Mouse (Mus musculus) intestine, embryonic 16.5 days (tissue): ENCODE measurements around the gene 1700028P14Rik. TPM values are rescaled to one million over a fixed set of nuclear protein-coding genes. Genes with fewer than 3 reads are reported as not detected.

ENCODE experiments used
- ATAC-seq: fragments of 200-750 bp; cut with Nextera tagmentation; 2 replicates; pipeline ENCODE4 v1.8.0; 2017; ENCODE audit warnings: moderate TSS enrichment, moderate library complexity
- H3K27ac ChIP-seq: fragments of 300-500 bp; sonication (generic); 2 replicates; pipeline ENCODE4 v1.5.1; 2014; ENCODE audit warnings: mild to moderate bottlenecking, low read length
- H3K27me3 ChIP-seq: fragments of 300-500 bp; sonication (generic); replicated peaks from 2 replicates; pipeline ENCODE4 v1.6.1; 2014; ENCODE audit warnings: low read length, control low read depth, mixed read lengths; ENCODE audit not compliant: control insufficient read depth, insufficient read depth
- H3K36me3 ChIP-seq: fragments of 300-500 bp; sonication (generic); 2 replicates; pipeline ENCODE4 v1.6.1; 2014; ENCODE audit warnings: low read length, control low read depth; ENCODE audit not compliant: control insufficient read depth, insufficient read depth
- H3K4me1 ChIP-seq: fragments of 300-500 bp; sonication (generic); 2 replicates; pipeline ENCODE4 v1.6.1; 2014; ENCODE audit warnings: low read length, control low read depth, mixed read lengths; ENCODE audit not compliant: control insufficient read depth, insufficient read depth
- H3K4me2 ChIP-seq: fragments of 300-500 bp; sonication (generic); 2 replicates; pipeline ENCODE4 v1.6.1; 2014; ENCODE audit warnings: low read depth, low read length, control low read depth
- H3K4me3 ChIP-seq: fragments of 300-500 bp; sonication (generic); 2 replicates; pipeline ENCODE4 v1.5.1; 2014; ENCODE audit warnings: mild to moderate bottlenecking, low read length
- H3K9ac ChIP-seq: fragments of 300-500 bp; sonication (generic); 2 replicates; pipeline ENCODE4 v1.6.1; 2014; ENCODE audit warnings: low read depth, low read length
- H3K9me3 ChIP-seq: fragments of 300-500 bp; sonication (generic); 2 replicates; pipeline ENCODE4 v1.6.1; 2016; ENCODE audit warnings: low read length, control low read depth; ENCODE audit not compliant: control insufficient read depth
- WGBS: fragments of 180-500 bp; shearing (Covaris S2); extraction: QIAGEN DNeasy Blood & Tissue Kit; methylation state at CpG from one replicate; pipeline ENCODE4 v1.1.7; 2014; 5-methylcytosine and 5-hydroxymethylcytosine counted together
- polyA plus RNA-seq: library from polyadenylated mRNA; unstranded; fragments of >200 nt; fragmentation: Nextera tagmentation; extraction: Ambion mirVana; gene quantifications from 2 replicates; pipeline ENCODE4 v1.2.1, GENCODE M21; 2015

The 1700028P14Rik gene
- polyA plus RNA-seq, 1 experiment from 2014 or later, result not detected

GRCm38 (mm10) chr19:23520629-23521028 lies 132.0 kb downstream of the 1700028P14Rik start:
- H3K27ac ChIP-seq, result no peak overlapping the region
- no peak overlapping the region for H3K4me3 ChIP-seq
- no peaks in the 10 kb centered on the region for H3K9me3 ChIP-seq
- H3K36me3 ChIP-seq, result no peaks in the 10 kb centered on the region
- H3K27me3 ChIP-seq, result no peaks in the 10 kb centered on the region
- H3K4me1 ChIP-seq, result no peaks in the 10 kb centered on the region
- no peak overlapping the region for H3K4me2 ChIP-seq
- ATAC-seq, result no peak
- 71% methylated on average over 5 of the region's 5 CpGs for WGBS
- no peak overlapping the region for H3K9ac ChIP-seq

DNA sequence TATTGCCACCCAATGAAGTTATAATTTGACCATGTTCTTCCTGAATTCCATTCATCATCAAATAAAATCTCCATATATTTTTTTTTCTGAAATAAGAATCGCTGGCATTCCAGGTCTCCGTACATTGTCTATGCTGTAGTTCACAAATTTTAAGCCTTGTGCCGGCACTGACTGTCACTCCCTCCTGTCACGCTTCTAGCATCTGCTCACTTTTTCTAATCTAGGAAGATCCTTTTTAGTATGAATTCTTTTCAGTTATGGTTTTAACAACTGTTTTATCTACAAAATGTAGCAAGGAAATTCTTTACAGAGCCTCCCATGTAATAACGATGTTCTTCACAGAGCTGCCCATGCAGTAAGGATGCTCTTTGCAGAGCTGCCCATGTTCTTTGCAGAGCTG lies 134.1 kb downstream of the 1700028P14Rik start:
- H3K4me3 ChIP-seq, result no peak overlapping the region
- no peaks in the 10 kb centered on the region for H3K36me3 ChIP-seq
- no peak overlapping the region for H3K27ac ChIP-seq
- no peaks in the 10 kb centered on the region for H3K4me1 ChIP-seq
- H3K4me2 ChIP-seq, result no peak overlapping the region
- H3K9ac ChIP-seq, result no peak overlapping the region
- H3K9me3 ChIP-seq, result no peaks in the 10 kb centered on the region
- WGBS, result 92% methylated on average over 5 of the region's 5 CpGs
- ATAC-seq, result no peak
- no peaks in the 10 kb centered on the region for H3K27me3 ChIP-seq

GRCm38 (mm10) chr19:23511303-23511702 lies 141.3 kb downstream of the 1700028P14Rik start:
- no peak for ATAC-seq

More at GRCm38 (mm10) chr19:23511303-23511702, 141.3 kb downstream of the 1700028P14Rik start:
- Histone ChIP-seq H3K36me3 (no peaks in the 10 kb centered on the region), H3K9ac (no peak overlapping the region), H3K27ac (no peak overlapping the region), H3K4me2 (no peak overlapping the region), H3K27me3 (no peaks in the 10 kb centered on the region), H3K4me3 (no peak overlapping the region), H3K4me1 (no peaks in the 10 kb centered on the region), H3K9me3 (no peaks in the 10 kb centered on the region)
- WGBS, result 51% methylated on average over 2 of the region's 2 CpGs

Other genes starting within 250 kb of the 1700028P14Rik start
- gene Mamdc2, start 204.4 kb downstream of the 1700028P14Rik start, polyA plus RNA-seq, result 2.0 and 2.1 TPM in 2 replicates
- 3.3 and 4.1 TPM in 2 replicates for gene Ptar1, start 34.6 kb upstream of the 1700028P14Rik start, polyA plus RNA-seq
- 0.38 and 0.49 TPM in 2 replicates for gene Apba1, start 106.1 kb upstream of the 1700028P14Rik start, polyA plus RNA-seq